Mouse (Mus musculus): ENCODE measurements around the gene Tgfa.

Gene Tgfa

DNA sequence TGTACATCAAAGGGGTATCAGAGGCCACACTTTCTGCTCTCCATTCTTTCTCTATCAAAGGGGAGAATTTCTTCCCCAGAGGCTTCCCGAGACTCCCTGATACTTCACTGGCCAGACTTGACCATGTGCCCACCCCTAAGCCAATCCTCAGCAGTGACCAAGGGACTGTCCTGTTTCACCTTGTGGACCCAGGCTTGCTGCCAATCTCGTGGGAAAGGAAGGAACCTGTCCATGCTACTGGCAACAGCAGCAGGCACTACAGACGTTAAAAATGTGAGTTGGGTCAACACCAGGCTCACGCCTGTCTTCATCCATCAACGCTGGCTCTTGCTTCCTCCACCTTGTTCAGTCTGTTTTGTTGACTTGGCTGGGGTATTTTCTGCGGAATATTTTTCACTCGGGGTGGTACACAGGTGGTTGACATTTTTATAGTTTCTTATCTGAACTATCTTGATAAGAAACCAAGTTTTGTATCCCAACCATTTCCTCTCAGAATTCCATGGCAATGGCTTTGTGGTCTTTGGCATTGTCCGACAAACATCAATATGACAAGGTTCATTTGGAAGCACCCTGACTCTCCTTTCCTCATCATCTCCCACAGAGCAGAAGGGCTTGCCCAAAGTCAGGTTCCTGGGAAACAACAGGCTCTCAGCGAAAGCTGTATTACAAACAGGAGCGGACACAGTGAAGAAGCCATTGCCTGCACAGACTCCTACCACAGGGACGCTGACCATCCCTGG, 6.1 kb upstream of the Tgfa start:
- DNase-seq (ENCODE audit: low spot score): no peak

GRCm38 (mm10) chr6:86190622-86191021, 4.4 kb upstream of the Tgfa start:
- no peak for DNase-seq (ENCODE audit: low spot score)

- no peak for DNase-seq (ENCODE audit: low spot score)
These were observed 2.0 kb upstream of the Tgfa start for GRCm38 (mm10) chr6:86192978-86193377.

GRCm38 (mm10) chr6:86193879-86194278, 1.1 kb upstream of the Tgfa start:
- peak; percentile 48 for DNase-seq (ENCODE audit: low spot score)

GRCm38 (mm10) chr6:86196034-86196433, 1.0 kb downstream of the Tgfa start:
- no peak for DNase-seq (ENCODE audit: low spot score)

- no peak for DNase-seq (ENCODE audit: low spot score)
These were observed 2.3 kb downstream of the Tgfa start for GRCm38 (mm10) chr6:86197150-86197862.

DNA sequence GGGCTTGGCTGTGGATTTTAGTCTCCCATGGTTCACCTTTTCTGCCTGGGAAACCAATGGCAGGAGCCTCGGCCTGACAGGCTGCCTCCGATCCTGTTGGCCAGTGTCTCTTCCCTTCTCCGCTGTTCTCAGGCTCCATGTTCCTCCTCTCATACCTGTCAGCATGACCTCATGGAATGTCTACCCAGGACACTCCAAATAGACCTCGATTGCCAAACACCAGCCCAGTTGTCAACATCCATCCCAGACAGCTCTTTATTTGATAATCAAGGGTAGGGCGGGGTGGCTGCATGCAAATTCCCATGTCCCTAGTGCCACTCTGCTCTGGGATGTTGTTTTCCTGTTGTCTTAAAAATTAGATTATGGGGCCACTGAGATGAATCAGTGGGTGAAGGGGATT, 5.9 kb downstream of the Tgfa start:
- DNase-seq (ENCODE audit: low spot score): no peak

GRCm38 (mm10) chr6:86203101-86203500, 8.1 kb downstream of the Tgfa start:
- no peak for DNase-seq (ENCODE audit: low spot score)

DNA sequence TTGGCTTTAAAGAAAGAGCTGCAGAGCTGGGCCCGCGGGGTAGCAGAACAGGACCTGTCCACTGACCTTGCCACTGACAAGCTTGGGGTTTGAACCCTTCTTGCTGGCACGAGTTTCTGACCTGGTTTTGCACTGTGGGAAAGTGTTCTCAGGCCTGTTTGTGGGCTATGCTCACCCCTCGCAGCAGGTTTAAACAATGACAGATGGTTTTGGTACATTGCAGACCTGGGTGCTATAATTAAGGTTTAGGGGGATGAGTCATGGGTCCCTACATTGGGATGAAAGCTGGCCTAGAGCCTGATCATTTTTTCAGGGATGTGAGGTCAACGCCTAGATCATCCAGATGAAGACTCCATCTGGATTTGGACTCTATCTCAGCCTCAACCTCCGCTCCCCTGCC, 11.0 kb downstream of the Tgfa start:
- DNase-seq (ENCODE audit: low spot score): no peak

- no peak for DNase-seq (ENCODE audit: low spot score)
These were observed 12.0 kb downstream of the Tgfa start for GRCm38 (mm10) chr6:86206985-86207384.

GRCm38 (mm10) chr6:86209133-86210016, 14.4 kb downstream of the Tgfa start:
- DNase-seq (ENCODE audit: low spot score): no peak

GRCm38 (mm10) chr6:86210017-86210408, 15.0 kb downstream of the Tgfa start:
- no peak for DNase-seq (ENCODE audit: low spot score)

DNA sequence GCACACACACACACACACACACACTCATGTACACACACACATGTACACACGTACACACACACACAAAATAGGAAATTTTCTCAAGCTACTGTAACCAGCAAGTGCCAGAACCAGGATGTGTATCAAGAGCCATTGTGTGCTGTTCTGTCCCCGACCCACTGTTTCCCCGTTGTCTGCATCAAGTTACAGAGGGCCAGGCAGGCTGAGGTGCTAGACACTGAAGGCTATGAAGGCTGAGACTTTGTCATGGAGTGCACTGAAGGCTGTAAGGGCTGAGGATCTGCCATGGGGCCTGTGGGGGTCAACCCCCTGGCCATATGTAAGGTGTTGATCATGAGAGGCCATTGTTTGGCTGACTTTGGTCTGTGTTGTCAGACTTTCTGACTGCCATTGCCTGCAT, 15.6 kb downstream of the Tgfa start:
- no peak for DNase-seq (ENCODE audit: low spot score)

- DNase-seq (ENCODE audit: low spot score): no peak
These were observed 16.2 kb downstream of the Tgfa start for GRCm38 (mm10) chr6:86211081-86211763.

GRCm38 (mm10) chr6:86212871-86213640, 18.0 kb downstream of the Tgfa start:
- no peak for DNase-seq (ENCODE audit: low spot score)

- DNase-seq (ENCODE audit: low spot score): no peak
These were observed 23.0 kb downstream of the Tgfa start for GRCm38 (mm10) chr6:86218066-86218465.

GRCm38 (mm10) chr6:86218739-86219138, 23.7 kb downstream of the Tgfa start:
- no peak for DNase-seq (ENCODE audit: low spot score)

GRCm38 (mm10) chr6:86219494-86219893, 24.5 kb downstream of the Tgfa start:
- DNase-seq (ENCODE audit: low spot score): no peak

DNA sequence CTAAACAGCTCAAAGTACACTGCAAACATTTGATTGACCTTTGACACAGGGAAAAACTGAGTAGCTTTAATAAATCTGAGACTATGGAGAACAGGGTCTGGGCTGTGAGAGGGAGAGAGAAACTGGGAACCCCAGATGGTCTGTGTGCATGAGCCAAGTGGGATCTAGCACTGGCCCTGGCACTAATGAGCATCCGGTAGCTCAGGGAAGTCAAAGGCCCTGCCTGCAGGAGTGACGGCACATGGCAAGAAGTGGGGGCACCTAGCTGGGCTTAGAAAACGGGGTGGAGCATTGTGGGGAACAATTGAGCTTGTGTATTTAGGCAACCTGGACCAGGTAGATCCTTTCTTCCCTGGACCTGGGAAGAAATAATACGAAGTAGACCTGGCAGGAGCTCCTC, 25.1 kb downstream of the Tgfa start:
- no peak for DNase-seq (ENCODE audit: low spot score)

- no peak for DNase-seq (ENCODE audit: low spot score)
These were observed 27.4 kb downstream of the Tgfa start for GRCm38 (mm10) chr6:86222381-86222780.

GRCm38 (mm10) chr6:86225604-86226003, 30.6 kb downstream of the Tgfa start:
- no peak for DNase-seq (ENCODE audit: low spot score)

Measured in retina, embryonic 14.5 days (tissue).